Mouse (Mus musculus) ovary, postnatal 36 days (tissue): Measurements from ENCODE around the gene Olfr524.

ENCODE experiments used
- DNase-seq: peaks from one replicate; pipeline ENCODE4 v3.0.0; 2022; ENCODE audit warnings: low spot score, mixed read lengths

Olfr524 gene

GRCm38 (mm10) chr7:140205864-140206263, at the start of gene Olfr524:
Gene Olfr524, minus strand, starts transcription at chr7:140205964.
- DNase-seq, result no peak

GRCm38 (mm10) chr7:140253780-140254299, 48.1 kb upstream of the Olfr524 start:
- no peak for DNase-seq

DNA sequence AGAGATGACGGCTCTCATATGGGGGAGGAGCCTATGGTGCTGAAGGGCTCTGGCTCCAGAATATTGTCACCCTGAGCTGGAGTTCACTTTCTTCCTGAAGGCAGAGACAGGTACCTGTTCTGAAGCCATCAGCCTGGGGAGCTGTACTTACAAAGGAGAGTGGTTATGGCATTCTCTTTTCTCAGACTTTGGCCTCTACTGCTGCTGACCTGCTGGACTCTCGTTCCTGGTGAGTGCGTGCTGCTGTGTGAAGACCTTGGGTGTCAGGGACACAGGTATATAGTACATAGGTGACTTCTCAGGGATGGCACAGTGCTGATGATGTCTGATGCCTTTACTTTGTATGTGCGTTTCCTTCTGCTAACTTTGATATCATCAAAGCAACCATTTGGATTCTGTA, 41.5 kb upstream of the Olfr524 start, which contains the start of gene 5830411N06Rik:
TSS of gene 5830411N06Rik (plus strand) at position 69 of the 400 bp plus-strand sequence.
- no peak for DNase-seq

DNA sequence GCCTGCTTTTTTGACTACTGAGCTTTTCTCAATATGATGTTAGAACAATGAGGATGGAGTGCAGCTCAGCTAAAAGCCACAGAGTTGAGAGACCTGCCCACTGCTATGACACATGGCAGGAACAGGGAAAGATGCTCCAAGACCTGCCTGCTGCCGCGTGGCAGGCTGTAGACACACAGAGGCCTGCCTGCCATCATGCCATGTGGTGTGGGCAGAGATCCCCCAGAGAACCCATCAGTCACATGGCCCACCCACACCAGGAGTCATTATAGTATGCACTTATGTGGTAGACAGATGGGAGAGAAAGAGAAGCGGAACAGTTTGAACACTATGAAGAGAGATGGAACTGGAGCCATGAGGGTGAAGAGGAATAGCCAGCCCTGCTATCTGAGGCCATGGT, 27.9 kb upstream of the Olfr524 start:
- DNase-seq, result no peak

DNA sequence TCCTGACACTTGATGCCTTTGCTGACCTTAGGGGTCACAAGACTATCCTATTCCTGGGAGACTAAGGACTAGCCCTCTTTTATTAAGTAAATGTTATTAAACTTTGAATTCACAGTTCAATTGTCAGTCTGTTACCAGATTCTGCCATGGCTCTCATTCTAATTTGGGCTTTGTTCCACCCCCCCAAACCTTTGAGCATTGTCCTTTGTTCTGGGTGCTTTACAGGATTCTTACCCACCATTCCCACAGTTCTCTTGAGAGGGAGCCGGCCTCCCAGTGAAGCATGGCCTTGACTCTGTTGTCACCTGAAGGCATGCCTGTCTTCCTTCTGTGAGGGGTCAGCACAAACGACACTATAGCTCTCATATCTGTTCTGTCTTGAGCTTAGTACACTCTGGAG, 25.3 kb upstream of the Olfr524 start:
- DNase-seq, result no peak

GRCm38 (mm10) chr7:140228476-140228875, 22.7 kb upstream of the Olfr524 start:
- no peak for DNase-seq

DNA sequence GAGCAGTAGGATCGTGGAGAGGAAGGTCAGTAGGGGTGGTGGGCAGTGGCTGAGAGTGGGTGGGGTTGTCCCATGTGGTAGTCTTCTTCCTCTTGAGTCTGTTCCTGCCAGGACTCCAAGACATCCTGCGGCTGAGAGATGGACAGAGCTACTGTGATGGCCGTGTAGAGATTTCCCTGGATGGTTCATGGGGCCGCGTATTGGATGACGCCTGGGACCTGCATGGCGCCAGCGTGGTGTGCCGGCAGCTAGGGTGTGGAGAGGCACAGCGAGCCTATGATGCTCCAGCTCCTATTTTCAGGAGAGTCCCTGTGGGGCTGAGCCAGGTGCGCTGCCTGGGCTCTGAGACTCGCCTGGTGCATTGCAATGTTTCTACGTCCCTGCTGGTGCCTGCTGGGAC, 18.4 kb upstream of the Olfr524 start:
- no peak for DNase-seq

- DNase-seq, result no peak
These were observed 14.6 kb upstream of the Olfr524 start for GRCm38 (mm10) chr7:140220375-140220774.

- DNase-seq, result no peak
These were observed 13.5 kb upstream of the Olfr524 start for GRCm38 (mm10) chr7:140219268-140219667.

DNA sequence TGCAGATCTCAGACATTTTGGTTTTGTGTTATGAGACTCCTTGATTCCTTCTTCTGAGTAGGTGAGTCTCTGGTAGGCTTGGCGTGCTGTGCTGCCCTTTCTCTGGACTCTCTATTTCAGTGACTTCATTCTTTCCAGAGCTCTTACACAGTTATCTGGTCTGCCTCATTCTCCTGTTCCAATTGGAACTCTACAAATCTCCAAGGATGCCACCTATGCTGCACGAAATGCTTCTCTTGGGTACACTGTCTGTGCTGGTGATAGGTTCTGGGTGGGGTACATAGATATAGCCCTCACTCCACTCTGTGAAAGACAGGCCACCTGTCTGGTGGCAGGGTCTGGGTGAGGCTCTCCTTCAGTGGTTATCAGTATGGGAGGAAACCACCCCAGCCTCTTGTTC, 12.2 kb upstream of the Olfr524 start, which contains the start of gene Cd163l1:
TSS of gene Cd163l1 (plus strand) at position 301 of the 400 bp plus-strand sequence.
- no peak for DNase-seq

- DNase-seq, result no peak
These were observed 8.1 kb upstream of the Olfr524 start for GRCm38 (mm10) chr7:140213841-140214240.

DNA sequence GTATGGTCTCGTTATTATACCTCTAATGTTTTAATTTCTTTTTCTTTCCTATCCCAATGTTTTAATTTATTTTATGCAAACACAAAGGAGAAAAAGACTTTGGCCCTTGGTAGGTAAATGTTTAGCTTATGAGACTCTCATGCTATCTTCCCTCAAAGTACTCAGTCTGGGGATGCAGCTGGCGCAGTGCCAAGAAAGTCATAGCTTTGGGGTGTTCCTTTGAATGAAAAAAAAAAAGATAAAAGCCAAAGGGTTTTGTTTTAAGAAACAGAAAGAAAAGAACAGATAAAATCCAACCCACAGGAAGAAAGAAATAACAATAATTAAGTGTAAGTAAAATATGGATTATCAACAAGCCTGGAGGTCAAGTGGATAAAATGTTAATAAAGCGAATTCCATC, 2.9 kb upstream of the Olfr524 start:
- DNase-seq, result no peak

GRCm38 (mm10) chr7:140208153-140208552, 2.4 kb upstream of the Olfr524 start:
- DNase-seq, result no peak

GRCm38 (mm10) chr7:140206904-140207303, 1.1 kb upstream of the Olfr524 start:
- no peak for DNase-seq

DNA sequence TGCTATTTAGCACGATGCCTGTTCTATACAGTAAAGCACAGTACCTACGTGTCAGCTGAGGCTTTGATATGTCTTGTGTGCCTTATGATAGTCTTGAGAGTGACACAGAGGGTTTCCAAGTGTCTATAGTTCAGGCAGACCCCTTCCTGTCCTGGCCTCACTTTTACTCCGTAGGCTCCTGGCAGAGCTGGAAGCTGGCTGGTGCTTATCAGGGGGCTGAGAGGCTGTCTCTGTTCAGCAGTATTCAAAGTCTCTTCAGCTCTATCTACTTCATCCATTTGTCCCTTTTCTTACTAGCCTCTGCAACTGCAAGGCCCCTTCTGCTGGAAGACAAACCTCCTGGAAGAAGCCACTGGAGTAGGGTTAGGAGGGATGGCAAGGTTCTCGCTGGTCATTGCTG, 4.7 kb downstream of the Olfr524 start:
- no peak for DNase-seq

DNA sequence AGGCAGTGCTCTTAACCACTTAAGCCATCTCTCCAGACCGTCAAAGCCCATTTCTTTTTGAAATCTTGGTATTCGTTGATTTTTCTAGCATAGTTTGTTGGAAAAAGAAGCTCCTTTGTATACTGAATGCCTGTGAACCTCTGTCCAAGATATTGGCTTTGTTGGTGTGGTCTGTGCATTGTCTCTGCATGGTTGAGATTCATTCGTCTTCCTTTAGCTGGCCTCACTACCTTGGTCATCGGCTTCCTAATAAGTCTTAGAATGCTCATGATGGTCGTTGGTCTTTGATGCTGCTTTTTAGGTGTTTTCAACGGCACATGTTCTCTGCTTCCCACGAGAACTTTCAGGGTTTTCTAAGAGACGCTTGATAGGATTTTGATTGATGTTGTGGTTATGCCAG, 9.8 kb downstream of the Olfr524 start:
- DNase-seq, result no peak

DNA sequence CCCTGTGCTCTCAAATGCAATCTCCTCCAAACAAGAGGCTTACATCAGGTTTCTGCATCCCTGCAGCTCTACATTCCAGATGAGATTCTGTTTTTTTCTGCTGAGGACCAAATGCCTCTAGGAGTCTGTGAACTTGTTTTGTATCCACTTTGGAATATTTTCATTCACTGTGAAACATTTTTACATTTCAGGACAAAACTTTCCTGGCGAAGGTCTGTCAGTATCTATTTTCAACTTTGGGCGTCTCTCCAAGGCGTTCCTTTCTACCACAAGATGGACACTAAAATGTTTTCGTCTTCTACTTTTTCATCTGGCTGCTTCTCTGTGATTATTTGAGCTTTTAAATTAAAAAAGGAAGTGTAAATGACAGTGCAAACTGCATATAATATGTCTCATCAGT, 11.7 kb downstream of the Olfr524 start:
- DNase-seq, result no peak

GRCm38 (mm10) chr7:140192851-140193250, 12.9 kb downstream of the Olfr524 start:
- no peak for DNase-seq

DNA sequence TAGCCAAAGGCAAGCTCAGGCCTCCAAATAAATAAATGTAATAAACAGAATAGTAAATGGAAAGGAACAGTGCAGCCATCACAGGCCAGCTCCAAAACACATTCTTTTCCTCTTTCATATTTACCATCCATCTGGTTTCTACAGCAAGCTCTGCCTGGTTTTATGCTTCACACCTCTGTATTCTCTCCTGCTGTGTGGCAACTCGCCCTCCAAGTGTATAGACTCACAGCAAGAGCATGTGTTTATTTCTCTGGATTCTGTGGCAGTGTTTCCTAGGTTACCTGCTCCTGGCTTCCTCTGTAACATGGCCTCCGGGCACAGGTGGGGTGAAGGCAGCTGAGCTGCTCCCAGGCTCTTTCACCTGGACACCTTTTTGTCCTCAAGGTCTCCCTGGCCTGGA, 13.3 kb downstream of the Olfr524 start:
- DNase-seq, result no peak

DNA sequence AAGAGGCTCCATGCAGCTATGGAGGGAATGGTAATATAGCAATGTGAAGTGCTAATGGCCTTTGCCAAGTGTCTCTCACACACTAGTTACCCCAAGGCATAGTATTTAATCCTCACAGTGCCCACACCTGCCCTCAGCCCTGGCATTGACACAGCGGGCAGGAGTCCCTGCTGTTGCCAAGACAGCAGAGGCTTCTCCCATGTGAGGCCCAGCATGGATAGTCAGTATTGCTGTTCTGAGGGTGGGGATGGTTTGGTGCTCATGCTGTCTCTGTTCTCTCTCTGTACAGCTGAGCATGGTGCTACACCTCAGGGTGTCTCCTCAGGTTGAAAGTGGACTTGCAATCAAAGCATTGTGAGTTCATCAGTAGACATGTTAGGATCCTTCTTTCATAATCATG, 15.3 kb downstream of the Olfr524 start:
- no peak for DNase-seq

GRCm38 (mm10) chr7:140188391-140189328, 17.1 kb downstream of the Olfr524 start:
- DNase-seq, result no peak

DNA sequence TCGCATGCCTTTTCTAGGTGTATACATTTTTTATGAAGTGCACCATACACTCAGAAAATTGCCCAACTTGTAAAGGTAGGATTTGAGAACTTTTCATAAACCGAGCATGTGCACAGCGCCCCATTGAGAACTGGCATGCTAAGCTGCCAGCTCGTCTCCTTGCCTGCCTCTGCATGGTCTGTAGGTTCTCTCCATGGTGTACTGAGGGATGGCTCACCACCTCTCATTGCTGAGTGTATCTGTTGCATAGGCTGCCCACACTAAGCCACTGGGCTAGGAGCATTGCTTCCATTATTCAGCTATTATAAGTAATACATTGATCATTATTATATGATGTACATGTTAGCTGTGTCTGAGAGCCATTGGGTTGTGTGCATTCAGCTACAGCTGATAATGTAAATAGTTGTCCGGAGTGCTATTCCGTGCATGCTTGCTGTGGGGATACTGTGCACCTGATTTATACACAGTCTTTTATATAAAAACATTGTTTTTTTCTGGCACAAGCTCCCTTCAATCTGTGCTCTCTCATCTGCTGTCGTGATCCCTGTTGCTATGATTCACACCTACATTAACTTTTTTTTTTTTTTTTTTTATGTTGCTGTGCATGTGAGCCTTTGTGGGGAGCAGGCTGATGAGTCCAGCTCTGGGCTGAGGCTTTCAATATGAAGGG, 17.9 kb downstream of the Olfr524 start:
- no peak for DNase-seq
